Mouse (Mus musculus): ENCODE data around the gene Ephb3. TPM values are rescaled to one million over a fixed set of nuclear protein-coding genes. Genes with fewer than 3 reads are reported as not detected.

The Ephb3 gene
- total and polyA plus RNA-seq, 2 experiments from 2014 or later = 8.3 to 21.4 TPM

DNA sequence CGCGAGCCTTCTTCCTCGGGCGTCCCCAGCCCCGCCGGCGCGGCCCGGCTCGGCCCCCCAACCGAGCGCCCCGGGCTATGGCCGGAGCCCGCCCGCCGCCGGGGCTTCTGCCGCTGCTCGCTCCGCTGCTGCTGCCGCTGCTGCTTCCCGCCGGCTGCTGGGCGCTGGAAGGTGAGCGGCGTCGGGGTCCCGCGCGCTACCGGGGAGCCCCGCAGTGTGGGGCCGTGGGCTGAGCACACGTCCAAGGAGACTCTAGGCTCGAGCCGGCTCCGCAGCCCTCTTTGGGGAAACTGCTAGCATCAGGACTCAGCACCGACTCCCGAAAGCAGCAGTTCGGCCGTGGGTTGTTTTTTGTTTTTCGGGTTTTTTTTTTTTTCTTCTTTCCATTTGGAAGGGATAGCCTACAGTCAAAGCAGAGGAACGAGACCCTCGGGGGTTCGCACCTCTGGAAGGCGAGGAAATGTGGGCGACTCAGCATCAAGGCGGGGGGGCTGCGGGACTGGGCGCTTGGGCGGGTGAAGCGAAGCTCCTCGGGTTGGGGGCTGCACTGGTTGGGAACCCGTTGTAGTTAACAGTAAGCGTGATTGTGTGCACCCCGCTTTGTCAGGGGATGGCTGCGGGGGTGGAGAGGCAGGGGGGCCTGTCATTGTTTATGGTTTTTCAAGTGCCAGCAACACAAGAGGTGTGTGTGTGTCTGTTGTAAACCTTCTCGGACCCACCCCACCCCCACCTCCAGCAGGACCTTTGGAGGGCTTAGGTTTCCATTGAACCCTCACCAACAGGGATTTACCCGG is 735 bp downstream of the Ephb3 start:
- Histone ChIP-seq H3K4me3 (ENCODE audit: low read length) (peak overlapping the region; percentile 77), H3K9ac (replicated peaks; ENCODE audit: low read length) (peak overlapping the region; percentile 84), H3K27me3 (ENCODE audit: insufficient read depth, low read length) (no peaks in the 10 kb centered on the region), H3K9me3 (ENCODE audit: low read length) (no peaks in the 10 kb centered on the region), H3K4me1 (ENCODE audit: insufficient read depth, low read length) (peaks cover 7% of the 10 kb centered on the region; the same call in 1 of the 2 replicates), H3K27ac (peak overlapping the region; percentile 71), H3K4me2 (ENCODE audit: low read depth, low read length) (peak overlapping the region; percentile 71), H3K36me3 (ENCODE audit: insufficient read depth, low read length) (no peaks in the 10 kb centered on the region)
- 2% methylated on average over 57 of the region's 60 CpGs for WGBS
- DNase-seq (ENCODE audit: low spot score) = peak; percentile 52
- no peak for TF ChIP-seq CTCF (IDR thresholded peaks at IDR 0.05; ENCODE audit: low read depth)
- ATAC-seq = no peak

DNA sequence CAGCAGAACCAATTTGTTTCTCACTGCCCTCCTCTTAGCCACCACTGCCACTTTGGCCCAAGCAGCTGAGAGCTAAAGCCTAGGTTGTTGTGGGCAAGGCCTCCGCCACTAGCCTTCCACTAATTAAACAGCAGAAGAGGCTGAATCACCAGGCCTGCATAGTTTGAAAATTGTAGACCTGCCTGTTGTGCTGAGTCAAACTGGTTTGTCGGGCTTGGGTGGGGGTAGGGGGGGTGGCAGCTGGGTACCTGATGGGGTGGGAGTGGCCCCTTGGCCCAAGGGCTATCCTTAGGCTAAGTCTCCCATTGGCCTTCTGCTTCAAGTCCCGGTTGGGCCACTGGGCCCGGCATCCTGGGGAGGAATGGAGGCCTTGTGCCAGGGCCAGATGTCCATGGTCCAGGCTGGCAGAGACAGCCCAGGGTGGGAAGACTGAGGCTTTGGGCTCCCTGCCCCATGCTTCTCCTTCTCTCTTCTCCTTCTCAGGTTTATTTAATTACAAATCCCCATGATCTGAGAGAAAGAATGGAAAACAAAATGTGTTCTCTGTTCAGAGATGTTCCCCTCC is 3.5 kb downstream of the Ephb3 start:
- no peaks in the 10 kb centered on the region for H3K36me3 ChIP-seq (ENCODE audit: insufficient read depth, low read length)
- DNase-seq (ENCODE audit: low spot score) (no peak), ATAC-seq (no peak)
- H3K4me2 ChIP-seq (ENCODE audit: low read depth, low read length) = peak overlapping the region; percentile 71
- H3K27ac ChIP-seq = no peak overlapping the region
- peaks cover 22% of the 10 kb centered on the region; the same call in 1 of the 2 replicates for H3K4me1 ChIP-seq (ENCODE audit: insufficient read depth, low read length)
- H3K27me3 ChIP-seq (ENCODE audit: insufficient read depth, low read length) = no peaks in the 10 kb centered on the region
- 50% methylated on average over 4 of the region's 4 CpGs for WGBS
- H3K9me3 ChIP-seq (ENCODE audit: low read length) = no peaks in the 10 kb centered on the region
- no peak overlapping the region for H3K9ac ChIP-seq (replicated peaks; ENCODE audit: low read length)
- TF ChIP-seq CTCF (IDR thresholded peaks at IDR 0.05; ENCODE audit: low read depth) = no peak
- no peak overlapping the region for H3K4me3 ChIP-seq (ENCODE audit: low read length)

DNA sequence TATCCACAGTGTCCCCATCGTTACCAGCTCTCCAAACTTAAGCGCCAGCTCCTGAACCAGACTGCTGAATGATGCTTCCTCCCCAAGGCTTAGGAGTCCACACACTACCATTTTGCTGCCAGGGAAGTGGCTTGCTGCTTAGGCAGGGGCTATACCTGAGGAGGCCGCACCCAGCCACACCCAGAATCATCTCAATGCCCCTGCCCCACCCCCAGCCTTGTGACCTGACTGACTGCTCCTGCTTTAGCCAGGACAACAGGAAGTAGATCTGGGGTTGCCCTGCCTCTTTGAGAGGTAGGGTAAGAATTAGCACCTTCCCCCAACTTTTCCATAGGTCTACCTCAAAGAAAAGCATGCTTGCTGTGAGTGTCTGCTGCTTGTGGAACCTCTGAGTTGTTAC is 4.7 kb downstream of the Ephb3 start:
- Histone ChIP-seq H3K4me1 (ENCODE audit: insufficient read depth, low read length) (peaks cover 22% of the 10 kb centered on the region; the same call in 1 of the 2 replicates), H3K4me3 (ENCODE audit: low read length) (no peak overlapping the region), H3K9me3 (ENCODE audit: low read length) (no peaks in the 10 kb centered on the region), H3K27ac (no peak overlapping the region), H3K4me2 (ENCODE audit: low read depth, low read length) (no peak overlapping the region), H3K36me3 (ENCODE audit: insufficient read depth, low read length) (no peaks in the 10 kb centered on the region), H3K27me3 (ENCODE audit: insufficient read depth, low read length) (no peaks in the 10 kb centered on the region), H3K9ac (replicated peaks; ENCODE audit: low read length) (no peak overlapping the region)
- DNase-seq (ENCODE audit: low spot score) (no peak), ATAC-seq (no peak)
- WGBS = 92% methylated on average over 3 of the region's 3 CpGs
- no peak for TF ChIP-seq CTCF (IDR thresholded peaks at IDR 0.05; ENCODE audit: low read depth)

DNA sequence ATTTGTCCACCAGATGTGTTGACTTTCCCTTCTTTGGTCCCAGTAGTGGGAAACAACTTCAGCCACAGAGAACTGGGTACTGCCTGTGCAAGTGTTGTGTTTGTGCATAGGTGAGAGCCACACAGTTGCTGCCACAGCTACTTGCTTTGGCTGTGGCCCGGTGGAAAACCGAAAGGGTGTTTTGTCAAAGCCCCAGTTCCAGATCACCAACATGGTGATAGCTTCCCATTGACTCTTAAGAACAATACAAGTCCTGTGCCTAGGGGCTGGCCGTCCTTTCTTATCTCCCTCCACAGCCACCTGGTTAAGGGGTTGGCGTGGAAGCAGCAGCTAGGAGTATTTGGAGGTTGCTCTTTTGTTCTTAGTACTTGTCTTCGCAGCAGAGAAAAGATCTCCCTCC is 5.6 kb downstream of the Ephb3 start:
- no peaks in the 10 kb centered on the region for H3K27me3 ChIP-seq (ENCODE audit: insufficient read depth, low read length)
- peak overlapping the region; percentile 59 for H3K4me2 ChIP-seq (ENCODE audit: low read depth, low read length)
- H3K9ac ChIP-seq (replicated peaks; ENCODE audit: low read length) = peak overlapping the region; percentile 33; the same call in 1 of the 2 replicates
- H3K36me3 ChIP-seq (ENCODE audit: insufficient read depth, low read length) = no peaks in the 10 kb centered on the region
- peaks cover 22% of the 10 kb centered on the region; the same call in 1 of the 2 replicates for H3K4me1 ChIP-seq (ENCODE audit: insufficient read depth, low read length)
- H3K9me3 ChIP-seq (ENCODE audit: low read length) = no peaks in the 10 kb centered on the region
- ATAC-seq (no peak), DNase-seq (ENCODE audit: low spot score) (no peak)
- H3K4me3 ChIP-seq (ENCODE audit: low read length) = peak overlapping the region; percentile 36
- WGBS = 19% methylated on average over 5 of the region's 5 CpGs
- TF ChIP-seq CTCF (IDR thresholded peaks at IDR 0.05; ENCODE audit: low read depth) = no peak
- peak overlapping the region; percentile 80 for H3K27ac ChIP-seq

DNA sequence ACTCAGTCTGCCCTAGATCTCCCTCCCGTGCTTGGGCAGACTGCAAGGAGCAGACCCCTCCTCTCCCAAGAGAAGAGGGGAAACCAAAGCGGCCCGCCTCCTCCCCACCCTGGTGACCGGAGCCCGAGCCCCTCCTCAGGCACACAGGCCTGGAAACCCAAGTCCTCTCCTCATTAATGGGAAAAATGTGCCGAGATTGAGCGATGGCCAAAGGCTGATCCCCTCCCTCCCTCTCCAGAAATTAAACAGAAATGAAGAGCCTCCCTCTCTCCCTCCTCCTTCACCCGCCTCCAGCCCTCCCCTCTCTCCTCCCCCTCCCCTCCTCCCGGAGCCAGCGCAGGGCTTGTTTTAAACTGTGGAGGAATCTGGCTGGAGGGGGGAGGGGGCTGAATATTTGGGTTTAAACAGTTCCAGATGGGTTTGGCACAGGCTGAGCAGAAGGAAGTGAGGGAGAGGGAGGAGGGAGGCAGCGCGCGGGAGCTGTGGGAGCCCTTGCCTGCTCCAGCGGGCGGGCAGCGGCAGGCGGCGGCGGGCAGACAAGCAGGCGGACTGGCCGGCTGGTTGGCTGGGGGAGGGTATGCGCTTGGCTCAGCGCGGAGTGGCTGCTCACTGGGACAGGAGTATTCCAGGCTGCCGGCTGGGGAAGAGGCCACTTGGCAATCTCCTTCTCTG is 6.2 kb downstream of the Ephb3 start:
- DNase-seq (ENCODE audit: low spot score) (peak; percentile 91), ATAC-seq (peak; percentile 90)
- no peaks in the 10 kb centered on the region for H3K36me3 ChIP-seq (ENCODE audit: insufficient read depth, low read length)
- H3K27ac ChIP-seq = peak overlapping the region; percentile 80
- peak overlapping the region; percentile 36 for H3K4me3 ChIP-seq (ENCODE audit: low read length)
- peaks cover 25% of the 10 kb centered on the region for H3K4me1 ChIP-seq (ENCODE audit: insufficient read depth, low read length)
- peak overlapping the region; percentile 33 for H3K9ac ChIP-seq (replicated peaks; ENCODE audit: low read length)
- no peak for TF ChIP-seq CTCF (IDR thresholded peaks at IDR 0.05; ENCODE audit: low read depth)
- no peaks in the 10 kb centered on the region for H3K27me3 ChIP-seq (ENCODE audit: insufficient read depth, low read length)
- H3K9me3 ChIP-seq (ENCODE audit: low read length) = no peaks in the 10 kb centered on the region
- 2% methylated on average over 24 of the region's 25 CpGs for WGBS
- H3K4me2 ChIP-seq (ENCODE audit: low read depth, low read length) = peak overlapping the region; percentile 59

DNA sequence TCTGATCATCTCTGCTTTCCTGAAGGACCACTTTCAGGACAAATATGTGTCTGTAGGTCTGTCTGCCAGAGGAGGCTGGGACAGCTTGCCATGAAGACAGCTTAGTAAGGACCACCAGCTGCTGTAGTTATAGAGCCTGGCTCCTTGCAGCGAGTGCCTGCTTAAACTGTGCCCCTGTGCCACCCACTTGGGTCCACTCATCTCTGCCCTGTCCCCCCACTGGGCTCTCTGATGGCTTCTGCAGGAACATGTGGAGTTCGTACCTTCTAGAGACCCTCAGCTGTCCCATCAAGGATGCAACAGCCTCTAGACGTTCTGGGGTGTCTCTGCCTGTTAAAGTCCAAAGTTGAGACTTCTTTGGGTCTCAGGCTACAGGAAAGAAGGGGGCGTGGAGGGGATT is 6.9 kb downstream of the Ephb3 start:
- H3K36me3 ChIP-seq (ENCODE audit: insufficient read depth, low read length) = no peaks in the 10 kb centered on the region
- ATAC-seq (no peak), DNase-seq (ENCODE audit: low spot score) (no peak)
- no peaks in the 10 kb centered on the region for H3K9me3 ChIP-seq (ENCODE audit: low read length)
- no peaks in the 10 kb centered on the region for H3K27me3 ChIP-seq (ENCODE audit: insufficient read depth, low read length)
- no peak overlapping the region; the same call in 1 of the 2 replicates for H3K9ac ChIP-seq (replicated peaks; ENCODE audit: low read length)
- no peak for TF ChIP-seq CTCF (IDR thresholded peaks at IDR 0.05; ENCODE audit: low read depth)
- H3K27ac ChIP-seq = peak overlapping the region; percentile 80
- whole genome bisulfite sequencing = 37% methylated on average over 4 of the region's 4 CpGs
- peaks cover 32% of the 10 kb centered on the region for H3K4me1 ChIP-seq (ENCODE audit: insufficient read depth, low read length)
- peak overlapping the region; percentile 59 for H3K4me2 ChIP-seq (ENCODE audit: low read depth, low read length)
- H3K4me3 ChIP-seq (ENCODE audit: low read length) = peak overlapping the region; percentile 36
